1 mouse cellular context compared by ENCODE assay signal in the genomic region with DNA sequence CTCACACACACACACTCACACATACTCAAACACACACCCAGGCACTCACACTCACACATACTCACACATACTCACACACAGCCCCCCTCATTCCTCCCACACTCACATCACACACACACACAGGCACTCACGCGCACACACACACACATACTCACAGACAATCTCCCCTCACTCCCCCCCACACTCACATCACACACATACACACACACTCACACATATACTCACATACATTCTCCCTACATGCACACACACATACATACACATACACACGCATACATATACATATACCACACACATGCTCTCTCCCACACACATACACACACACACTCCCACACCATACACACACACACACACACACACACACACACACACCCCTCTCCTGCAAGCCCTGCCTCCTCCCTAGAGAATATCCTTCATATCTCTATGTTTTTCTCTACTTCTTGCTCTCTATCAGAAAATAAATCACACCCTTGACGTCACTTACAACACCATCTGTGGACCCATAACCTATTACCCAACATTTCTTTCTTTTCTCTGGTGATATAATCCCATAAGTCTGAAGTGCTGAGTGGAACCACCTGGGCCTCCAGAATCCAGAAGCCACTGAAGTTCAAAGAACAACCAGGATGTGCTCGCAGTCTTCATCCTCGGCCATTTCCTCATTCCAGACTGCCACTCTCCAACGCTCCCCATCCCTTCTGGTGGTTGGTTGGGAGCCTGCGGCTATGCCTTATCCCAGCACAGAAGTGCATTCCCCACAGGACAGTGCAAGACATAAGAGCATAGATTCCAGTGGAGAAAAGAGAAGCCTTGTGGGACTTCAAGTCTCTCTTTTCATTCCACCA.
A peak's percentile ranks its signal among the peaks of the same experiment; 100 is the strongest.
TF ChIP-seq lines count a peak whose summit lies in the region.

No protein-coding gene starts in this region.

TF ChIP-seq in MEL, 35 proteins besides CTCF, POLR2A, EP300 and RAD21:
- TF ChIP-seq GATA1 (IDR thresholded peaks at IDR 0.05; ENCODE audit: low read depth, low read length), result no peak
- 0 out of 2 replicates have a peak, but pooled peaks have one; percentile 68 for TF ChIP-seq POLR2AphosphoS5 (IDR thresholded peaks at IDR 0.05; ENCODE audit: borderline replicate concordance, low read depth, low read length)
- no peak for TF ChIP-seq MYB (IDR thresholded peaks at IDR 0.05; ENCODE audit: low read depth, low read length)
- no peak for TF ChIP-seq ELF1 (IDR thresholded peaks at IDR 0.05; ENCODE audit: low read depth, low read length)
- no peak for TF ChIP-seq MYC (IDR thresholded peaks at IDR 0.05; ENCODE audit: low read depth, low read length)
- TF ChIP-seq ZMIZ1 (IDR thresholded peaks at IDR 0.05; ENCODE audit: low read depth, low read length), result no peak
- no peak for TF ChIP-seq MEF2A (IDR thresholded peaks at IDR 0.05; ENCODE audit: extremely low read depth, insufficient replicate concordance, low read depth, low read length, poor library complexity, severe bottlenecking)
